Comparison of ENCODE assay signal across 25 mouse cellular contexts in genomic region chr13:111986681-111987080, GRCm38 (mm10).
DNase-seq lines count a peak whose midpoint lies in the region; ATAC-seq lines count a peak whose summit lies in the region.
"Had no signal": no experiment of that assay in that cellular context is flagged by ENCODE, and none has a peak within 500 bp of the region (broad histone marks: within the 10 kb centered on the region; RNA-seq: fewer than 3 reads in every experiment).

No protein-coding gene starts in this region.

- H3K4me3 ChIP-seq in intestine, embryonic 15.5 days (replicated peaks), result no peak overlapping the region
- H3K4me3 ChIP-seq in kidney, embryonic 15.5 days (replicated peaks), result no peak overlapping the region
- H3K4me3 ChIP-seq: embryonic facial prominence, embryonic 13.5 days; erythroblast, embryonic 14.5 days; forebrain, embryonic 12.5 days; hindbrain, embryonic 12.5 days; layer of hippocampus, adult 2 months had no signal

- ATAC-seq in intestine, embryonic 15.5 days, result no peak
- ATAC-seq in kidney, embryonic 15.5 days (replicated peaks; ENCODE audit: low FRiP score), result no peak

- H3K36me3 ChIP-seq in intestine, embryonic 15.5 days, result no peaks in the 10 kb centered on the region
- H3K36me3 ChIP-seq in kidney, embryonic 15.5 days, result no peaks in the 10 kb centered on the region
- H3K36me3 ChIP-seq: embryonic facial prominence, embryonic 13.5 days; forebrain, embryonic 12.5 days; hindbrain, embryonic 12.5 days had no signal

- peak; percentile 81 for DNase-seq in heart, adult 11 months
- no peak for DNase-seq in heart, adult 18-20 months
- peak; percentile 34 for DNase-seq in urinary bladder, postnatal 14 days (ENCODE audit: low spot score)
- no peak for DNase-seq in urinary bladder, adult 2 months (ENCODE audit: low spot score)
- DNase-seq in thymus, adult 18-20 months, result peak; percentile 36 to 55
- DNase-seq in thymus, postnatal 4 days, result peak; percentile 55
- DNase-seq: adrenal gland, postnatal 14 days; cerebellum, adult 8-10 months; cerebellum, postnatal 36 days; embryo, embryonic 11 days; kidney, adult 9 months; kidney, postnatal 25 days; lung, adult 18-20 months; lung, postnatal 10 days; right cerebral cortex, postnatal 14 days had no signal

- no peaks in the 10 kb centered on the region for H3K9me3 ChIP-seq in intestine, embryonic 15.5 days
- H3K9me3 ChIP-seq in kidney, embryonic 15.5 days (replicated peaks), result no peaks in the 10 kb centered on the region
- H3K9me3 ChIP-seq: embryonic facial prominence, embryonic 13.5 days; forebrain, embryonic 12.5 days; hindbrain, embryonic 12.5 days had no signal

- H3K4me2 ChIP-seq in intestine, embryonic 15.5 days (replicated peaks), result no peak overlapping the region
- no peak overlapping the region for H3K4me2 ChIP-seq in kidney, embryonic 15.5 days
- H3K4me2 ChIP-seq: embryonic facial prominence, embryonic 13.5 days; forebrain, embryonic 12.5 days; heart, embryonic 11.5 days; hindbrain, embryonic 12.5 days; midbrain, embryonic 11.5 days had no signal

- H3K27me3 ChIP-seq in intestine, embryonic 15.5 days (replicated peaks), result no peaks in the 10 kb centered on the region
- H3K27me3 ChIP-seq in kidney, embryonic 15.5 days, result no peaks in the 10 kb centered on the region
- H3K27me3 ChIP-seq: CH12.LX; embryonic facial prominence, embryonic 13.5 days; hindbrain, embryonic 12.5 days had no signal

- no peak overlapping the region for H3K9ac ChIP-seq in intestine, embryonic 15.5 days
- H3K9ac ChIP-seq in kidney, embryonic 15.5 days, result no peak overlapping the region
- H3K9ac ChIP-seq: embryonic facial prominence, embryonic 13.5 days; forebrain, embryonic 12.5 days; hindbrain, embryonic 12.5 days had no signal

- WGBS in intestine, embryonic 15.5 days, result 85% methylated on average over 15 of the region's 15 CpGs
- 81% methylated on average over 15 of the region's 15 CpGs for WGBS in kidney, embryonic 15.5 days

- no peak overlapping the region for H3K27ac ChIP-seq in intestine, embryonic 15.5 days
- H3K27ac ChIP-seq in kidney, embryonic 15.5 days, result no peak overlapping the region
- H3K27ac ChIP-seq: embryonic facial prominence, embryonic 13.5 days; forebrain, embryonic 12.5 days; hindbrain, embryonic 12.5 days; layer of hippocampus, adult 2 months had no signal

- H3K4me1 ChIP-seq in intestine, embryonic 15.5 days (replicated peaks), result peaks cover 6% of the 10 kb centered on the region; the same call in 1 of the 2 replicates
- H3K4me1 ChIP-seq in kidney, embryonic 15.5 days, result peaks cover 28% of the 10 kb centered on the region

Comparison
In these comparisons a context has a peak if more than half of its experiments do, and no peak if none do; other contexts are left out.
1. DNase-seq: peak in heart, adult 11 months (single experiment), urinary bladder, postnatal 14 days (single experiment), thymus, adult 18-20 months (2 of 2) and thymus, postnatal 4 days (single experiment); none in heart, adult 18-20 months (0 of 2) and urinary bladder, adult 2 months (single experiment).